16 mouse cellular contexts compared by ENCODE assay signal in the genomic region with DNA sequence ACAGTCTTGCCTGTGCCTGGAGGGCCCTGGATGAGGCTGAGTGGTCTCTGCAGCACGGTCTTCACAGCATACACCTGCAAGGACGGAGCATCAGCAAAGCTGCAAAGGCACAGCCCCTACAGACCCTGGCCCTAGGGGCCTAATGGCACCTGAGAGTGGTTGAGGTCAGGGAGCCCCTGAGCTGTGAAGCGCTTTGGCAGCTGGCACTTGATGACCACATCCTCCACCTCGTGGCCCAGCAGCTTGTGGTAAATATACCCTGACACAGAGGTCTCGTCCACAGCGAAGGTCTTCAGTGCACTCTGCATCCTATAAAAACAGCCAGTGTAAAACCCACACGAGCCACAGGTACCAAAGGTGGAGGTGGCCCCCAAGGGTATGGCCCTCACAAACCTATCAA.
"Had no signal": no experiment of that assay in that cellular context is flagged by ENCODE, and none has a peak within 500 bp of the region (broad histone marks: within the 10 kb centered on the region; RNA-seq: fewer than 3 reads in every experiment).

No protein-coding gene starts in this region.

- DNase-seq: heart, postnatal 10 days; heart, postnatal 14 days; heart, postnatal 36 days; heart, postnatal 4 days; kidney, adult 11 months; kidney, adult 18-20 months; kidney, adult 2 months; kidney, adult 8-10 months; kidney, adult 9 months; kidney, postnatal 10 days; kidney, postnatal 14 days; kidney, postnatal 25 days; kidney, postnatal 36 days; kidney, postnatal 4 days; layer of hippocampus, adult 9-11 months; layer of hippocampus, postnatal 36 days had no signal
